Mouse (Mus musculus): ENCODE measurements around the gene Olfr1212.

Olfr1212 gene
- long read RNA-seq, experiment 1, result 0 reads
- long read RNA-seq, experiment 2, result 0 reads

- intact Hi-C loops (cut with DNase I), result no loop called here
Measured at GRCm38 (mm10) chr2:88953669-88954068, at the start of gene Olfr1212. Gene Olfr1212, plus strand, starts transcription at chr2:88953969.

- intact Hi-C loops (cut with DNase I), result no loop called here
Measured at GRCm38 (mm10) chr2:88915057-88915456, 38.7 kb upstream of the Olfr1212 start, which contains the start of gene Olfr1209. Gene Olfr1209, minus strand, starts transcription at chr2:88915157.

GRCm38 (mm10) chr2:88938011-88938410 lies 15.8 kb upstream of the Olfr1212 start, which contains the start of gene Olfr1211:
Gene Olfr1211, minus strand, starts transcription at chr2:88938111.
- intact Hi-C loops (cut with DNase I), result no loop called here

GRCm38 (mm10) chr2:88980181-88980580 lies 26.4 kb downstream of the Olfr1212 start, which contains the start of gene Gm13762:
Gene Gm13762, minus strand, starts transcription at chr2:88980281.
- intact Hi-C loops (cut with DNase I), result no loop called here

- intact Hi-C loops (cut with DNase I), result no loop called here
Measured at GRCm38 (mm10) chr2:88992553-88992952, 38.8 kb downstream of the Olfr1212 start, which contains the start of gene Olfr1214. Gene Olfr1214, minus strand, starts transcription at chr2:88992653.

GRCm38 (mm10) chr2:89006873-89007272 lies 53.1 kb downstream of the Olfr1212 start, which contains the start of gene Olfr1215:
Gene Olfr1215, minus strand, starts transcription at chr2:89006973.
- intact Hi-C loops (cut with DNase I), result no loop called here

All from adrenal gland (tissue).